Mouse (Mus musculus): ENCODE results near the gene Timm50.

Timm50 gene

DNA sequence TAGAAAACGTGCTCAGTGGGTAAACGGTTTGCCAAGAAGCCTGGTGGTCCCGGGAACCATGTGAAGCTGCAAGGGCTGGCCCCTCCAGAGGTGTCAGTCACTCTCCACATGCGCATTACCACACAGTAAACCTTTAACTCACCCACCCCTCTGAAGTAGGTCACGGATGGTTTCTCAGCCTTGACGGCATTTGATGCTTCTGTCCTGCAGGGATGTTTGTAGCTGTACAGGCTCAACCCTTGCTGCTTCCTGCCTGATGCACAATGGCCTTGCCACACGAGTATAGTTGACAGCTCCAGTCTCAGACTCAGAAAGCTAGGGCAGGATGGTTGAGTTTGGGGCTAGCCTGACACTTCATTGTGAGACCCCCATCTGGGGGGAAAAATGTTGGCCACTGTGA lies 31.2 kb downstream of the Timm50 start:
- in situ Hi-C loops (cut with MboI; ENCODE audit: low pct_unique_long_range_greater_than_20kb in 1 of 2, low sequenced_read_pairs in 2 of 2, unreplicated experiment in 1 of 2): no loop called here

DNA sequence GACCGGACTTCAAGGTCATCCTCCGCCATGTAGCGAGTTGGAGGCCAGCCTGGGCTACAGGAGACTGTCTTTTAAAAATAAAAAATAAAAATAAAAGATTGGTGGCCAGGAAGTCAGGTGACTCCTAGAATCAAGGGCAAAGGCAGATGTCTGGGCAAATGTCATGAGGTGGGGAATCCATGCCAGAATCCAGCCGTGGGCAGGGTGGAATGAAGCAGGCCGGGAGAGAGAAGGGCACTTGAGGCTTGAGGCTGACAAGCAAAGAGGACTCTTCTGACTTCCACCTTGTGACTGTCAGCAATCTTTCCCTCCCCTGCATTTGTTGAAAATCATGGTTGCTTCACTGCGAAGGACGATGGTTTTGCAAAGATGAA lies 33.6 kb downstream of the Timm50 start:
- in situ Hi-C loops (cut with MboI; ENCODE audit: low pct_unique_long_range_greater_than_20kb in 1 of 2, low sequenced_read_pairs in 2 of 2, unreplicated experiment in 1 of 2): no loop called here

DNA sequence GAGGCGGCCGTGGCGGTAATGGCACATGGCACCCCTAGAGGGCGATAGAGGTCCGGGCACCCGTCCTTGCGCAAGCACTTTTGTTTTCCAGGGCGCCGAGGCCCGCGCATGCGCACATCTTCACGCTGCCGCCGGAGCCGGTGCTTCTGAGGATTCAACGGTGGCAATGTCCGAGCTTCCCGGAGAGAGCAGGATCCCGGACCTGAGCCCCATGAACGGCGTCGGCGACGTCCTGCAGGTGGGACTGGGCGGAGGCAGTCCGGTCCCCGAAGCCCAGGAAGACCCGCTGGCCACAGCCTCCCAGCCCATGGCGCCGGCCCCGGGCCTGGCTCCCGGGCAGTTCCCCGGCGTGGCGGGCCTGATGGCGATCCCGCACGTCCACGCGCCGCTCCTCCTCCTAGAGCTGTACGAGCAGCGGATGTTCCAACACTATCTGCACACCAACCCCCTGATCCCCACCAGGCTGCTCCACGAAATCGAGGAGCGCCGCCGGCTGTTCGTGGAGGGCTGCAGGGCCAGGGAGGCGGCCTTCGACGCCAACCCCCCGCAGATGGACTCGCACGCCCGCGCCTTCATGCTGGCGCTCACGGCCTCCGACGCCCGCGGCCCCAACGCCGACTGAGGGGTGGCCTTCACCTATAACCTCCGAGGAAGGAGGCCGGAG lies 34.1 kb downstream of the Timm50 start, which contains the start of gene Eid2b:
Eid2b (plus strand) TSS at position 125 of the 664 bp plus-strand sequence.
- in situ Hi-C loops (cut with MboI; ENCODE audit: low pct_unique_long_range_greater_than_20kb in 1 of 2, low sequenced_read_pairs in 2 of 2, unreplicated experiment in 1 of 2): no loop called here

DNA sequence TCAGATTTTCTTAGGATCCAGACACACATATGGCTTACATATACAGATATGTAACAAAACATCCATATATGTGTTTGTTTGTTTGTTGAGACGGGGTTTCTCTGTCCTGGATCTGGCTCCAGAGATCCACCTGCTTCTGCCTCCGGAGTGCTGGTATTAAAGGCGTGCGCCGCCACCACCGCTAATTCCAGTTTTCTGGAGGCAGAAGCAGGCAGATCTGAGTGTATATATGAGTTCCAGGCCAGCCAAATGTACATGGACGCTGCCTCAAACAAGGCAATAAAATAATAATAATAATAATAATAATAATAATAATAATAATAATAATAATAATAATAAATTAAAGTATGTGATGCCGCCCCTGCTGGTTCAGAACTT lies 34.6 kb downstream of the Timm50 start:
- in situ Hi-C loops (cut with MboI; ENCODE audit: low pct_unique_long_range_greater_than_20kb in 1 of 2, low sequenced_read_pairs in 2 of 2, unreplicated experiment in 1 of 2): no loop called here

DNA sequence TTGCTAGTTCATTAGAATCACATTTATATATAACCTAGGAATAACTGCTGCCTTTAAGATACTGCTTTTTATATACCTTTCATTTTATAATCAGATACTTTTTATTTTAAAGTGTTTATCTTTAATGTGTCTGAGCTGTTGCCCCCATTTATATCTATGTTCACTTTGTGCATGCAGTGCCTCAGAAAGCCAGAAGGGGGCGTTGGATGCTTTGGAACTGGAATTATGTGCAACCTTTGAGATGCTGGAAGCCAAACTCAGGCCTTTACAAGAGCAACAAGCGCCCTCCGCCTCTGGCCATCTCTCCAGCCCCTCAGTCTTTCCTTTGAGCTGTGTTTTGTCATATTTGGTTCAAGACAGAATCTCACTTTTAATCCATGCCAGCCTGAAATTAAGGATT lies 40.1 kb downstream of the Timm50 start:
- in situ Hi-C loops (cut with MboI; ENCODE audit: low pct_unique_long_range_greater_than_20kb in 1 of 2, low sequenced_read_pairs in 2 of 2, unreplicated experiment in 1 of 2): loop anchor here in 1 of 2 experiments (25.0 kb wide), 1 partner anchor 209 kb away; the partner anchor contains the start of genes Fcgbp and Psmc4

DNA sequence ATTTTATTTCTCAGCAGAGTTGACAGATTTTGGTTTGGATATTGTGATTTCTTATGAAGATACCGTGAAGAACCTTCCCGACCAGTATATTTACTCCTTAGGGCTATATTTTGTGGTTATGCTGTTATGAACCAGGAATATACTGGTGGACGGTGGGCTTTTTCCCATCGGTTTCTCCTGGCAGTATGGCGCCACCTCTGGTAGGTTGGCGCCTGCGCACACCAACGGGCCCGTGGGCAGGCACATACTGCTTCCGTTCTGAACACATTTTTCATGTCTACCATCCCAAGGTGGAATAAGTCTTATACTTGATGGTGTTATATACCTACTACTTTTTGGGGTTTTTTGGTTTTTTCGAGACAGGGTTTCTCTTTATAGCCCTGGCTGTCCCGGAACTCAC lies 42.5 kb downstream of the Timm50 start:
- in situ Hi-C loops (cut with MboI; ENCODE audit: low pct_unique_long_range_greater_than_20kb in 1 of 2, low sequenced_read_pairs in 2 of 2, unreplicated experiment in 1 of 2): loop anchor here in 1 of 2 experiments (25.0 kb wide), 1 partner anchor 207 kb away; the partner anchor contains the start of genes Fcgbp and Psmc4

DNA sequence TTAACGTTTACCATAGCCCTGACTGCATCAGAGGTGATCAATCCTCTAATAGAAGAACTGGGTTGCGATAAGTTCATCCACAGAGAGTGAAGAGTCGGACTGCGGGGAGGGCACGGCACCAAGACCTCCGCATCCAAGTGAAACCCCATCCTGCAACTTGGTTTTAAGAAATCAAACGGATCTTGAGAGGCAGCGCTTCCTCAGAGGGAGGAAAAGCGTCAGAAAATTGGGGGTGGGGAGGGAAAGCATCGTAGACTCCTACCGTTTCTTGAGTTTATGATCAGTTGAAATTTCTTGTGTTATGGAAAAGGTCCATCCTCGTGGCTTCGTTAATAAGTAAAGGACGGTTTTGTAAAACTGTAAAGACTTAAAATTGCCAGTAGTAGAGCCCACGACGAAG lies 43.3 kb downstream of the Timm50 start:
- in situ Hi-C loops (cut with MboI; ENCODE audit: low pct_unique_long_range_greater_than_20kb in 1 of 2, low sequenced_read_pairs in 2 of 2, unreplicated experiment in 1 of 2): loop anchor here in 1 of 2 experiments (25.0 kb wide), 1 partner anchor 206 kb away; the partner anchor contains the start of genes Fcgbp and Psmc4

DNA sequence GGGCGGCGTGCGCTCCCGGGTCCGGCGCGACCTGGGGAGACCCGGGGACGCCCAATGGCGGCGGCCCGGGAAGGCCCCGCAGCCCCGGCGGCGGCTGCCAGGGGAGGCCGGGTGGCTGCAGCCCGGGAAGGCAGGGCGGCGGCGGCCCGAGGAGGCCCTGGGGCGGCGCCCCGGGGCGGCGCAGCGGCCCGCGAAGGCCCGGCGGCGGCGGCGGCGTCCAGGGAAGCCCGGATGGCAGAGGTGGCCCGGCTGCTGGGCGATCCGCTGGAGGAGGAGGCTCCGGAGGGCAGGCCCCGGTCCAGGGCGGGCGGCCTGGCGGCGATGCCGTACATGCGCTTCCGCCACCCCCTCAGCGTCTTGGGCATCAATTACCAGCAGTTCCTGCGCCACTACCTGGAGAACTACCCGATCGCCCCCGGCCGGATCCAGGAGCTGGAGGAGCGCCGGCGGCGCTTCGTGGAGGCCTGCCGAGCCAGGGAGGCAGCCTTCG lies 43.8 kb downstream of the Timm50 start:
- in situ Hi-C loops (cut with MboI; ENCODE audit: low pct_unique_long_range_greater_than_20kb in 1 of 2, low sequenced_read_pairs in 2 of 2, unreplicated experiment in 1 of 2): loop anchor here in 1 of 2 experiments (25.0 kb wide), 1 partner anchor 206 kb away; the partner anchor contains the start of genes Fcgbp and Psmc4

DNA sequence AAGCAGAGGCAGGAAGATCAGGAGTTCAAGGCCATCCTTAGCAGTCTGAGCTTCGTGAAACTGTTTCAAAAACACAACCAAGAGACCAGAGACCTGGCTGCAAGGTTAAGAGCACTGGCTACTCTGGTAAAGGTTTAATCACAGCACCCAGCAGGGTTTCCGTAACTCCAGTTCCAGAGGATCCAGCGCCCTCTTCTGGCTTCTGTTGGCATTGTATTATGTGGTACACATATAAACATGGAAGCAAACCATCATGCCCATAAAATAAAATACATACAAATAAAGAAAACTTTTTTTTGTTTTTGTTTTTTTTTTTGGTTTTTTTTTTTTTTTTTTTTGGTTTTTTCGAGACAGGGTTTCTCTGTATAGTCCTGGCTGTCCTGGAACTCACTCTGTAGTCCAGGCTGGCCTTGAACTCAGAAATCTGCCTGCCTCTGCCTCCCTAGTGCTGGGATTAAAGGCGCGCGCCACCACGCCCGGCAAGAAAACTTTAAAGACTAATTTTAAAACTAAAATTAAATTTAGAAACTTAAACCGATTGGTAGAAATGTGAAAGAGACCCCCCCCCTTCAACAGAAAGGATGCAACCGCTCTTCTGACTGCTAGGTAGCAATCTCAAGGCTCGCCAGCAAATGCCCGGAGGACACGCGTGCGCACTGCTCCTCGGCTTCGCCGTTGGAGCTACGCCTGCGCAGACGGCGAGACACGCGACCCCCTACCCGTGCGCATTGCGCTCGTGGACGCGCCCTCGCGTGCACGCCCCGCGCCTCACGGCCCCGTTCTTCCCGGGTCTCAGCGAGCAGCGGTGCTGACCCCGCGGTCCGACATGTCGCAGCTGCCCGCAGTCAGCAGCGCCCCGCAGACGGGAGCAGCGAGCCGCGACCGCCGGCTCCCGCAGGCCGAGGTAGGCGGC lies 44.5 kb downstream of the Timm50 start, which contains the start of gene Eid2:
Eid2 (plus strand) TSS at position 753 of the 913 bp plus-strand sequence.
- in situ Hi-C loops (cut with MboI; ENCODE audit: low pct_unique_long_range_greater_than_20kb in 1 of 2, low sequenced_read_pairs in 2 of 2, unreplicated experiment in 1 of 2): loop anchor here in 1 of 2 experiments (25.0 kb wide), 1 partner anchor 205 kb away; the partner anchor contains the start of genes Fcgbp and Psmc4

DNA sequence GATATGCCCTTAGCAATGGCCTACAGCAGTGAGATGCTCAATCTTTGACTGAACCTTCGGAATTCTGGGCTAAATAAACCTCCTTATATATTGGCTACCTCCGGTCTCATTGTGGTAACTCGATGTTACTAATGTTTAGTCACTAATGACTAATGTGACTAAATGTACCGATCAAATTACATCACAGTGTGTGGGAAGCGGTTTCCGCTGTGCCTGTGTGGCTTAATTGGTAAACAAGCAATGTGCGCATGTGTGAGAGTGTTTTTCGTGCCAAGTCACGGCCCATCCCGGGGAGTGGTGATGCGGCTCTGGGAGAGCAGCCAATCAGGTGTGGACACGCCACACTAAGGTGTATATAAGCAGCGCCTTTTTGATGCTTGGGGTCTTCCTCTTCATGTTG lies 46.5 kb downstream of the Timm50 start:
- in situ Hi-C loops (cut with MboI; ENCODE audit: low pct_unique_long_range_greater_than_20kb in 1 of 2, low sequenced_read_pairs in 2 of 2, unreplicated experiment in 1 of 2): loop anchor here in 1 of 2 experiments (25.0 kb wide), 1 partner anchor 203 kb away; the partner anchor contains the start of genes Fcgbp and Psmc4

DNA sequence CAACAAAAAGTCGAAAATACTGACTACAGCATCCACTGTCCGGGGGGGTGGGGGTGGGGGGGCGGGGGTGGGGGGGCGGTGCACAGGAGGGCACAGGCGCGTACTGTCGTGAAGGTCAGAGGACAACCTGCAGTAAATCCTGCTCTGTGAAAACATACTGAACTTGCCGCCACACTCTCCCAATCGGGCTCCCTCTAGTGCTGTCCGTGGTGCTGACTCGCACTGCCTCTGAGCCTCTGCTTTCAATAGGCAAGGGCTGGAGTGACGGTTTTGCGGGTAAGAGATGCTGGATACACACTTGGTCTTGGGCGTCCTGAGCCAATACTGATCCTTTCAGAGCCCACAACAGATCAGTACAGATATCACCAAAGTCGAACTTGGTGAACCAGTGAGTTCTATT lies 48.1 kb downstream of the Timm50 start:
- in situ Hi-C loops (cut with MboI; ENCODE audit: low pct_unique_long_range_greater_than_20kb in 1 of 2, low sequenced_read_pairs in 2 of 2, unreplicated experiment in 1 of 2): loop anchor here in 1 of 2 experiments (25.0 kb wide), 1 partner anchor 201 kb away; the partner anchor contains the start of genes Fcgbp and Psmc4

DNA sequence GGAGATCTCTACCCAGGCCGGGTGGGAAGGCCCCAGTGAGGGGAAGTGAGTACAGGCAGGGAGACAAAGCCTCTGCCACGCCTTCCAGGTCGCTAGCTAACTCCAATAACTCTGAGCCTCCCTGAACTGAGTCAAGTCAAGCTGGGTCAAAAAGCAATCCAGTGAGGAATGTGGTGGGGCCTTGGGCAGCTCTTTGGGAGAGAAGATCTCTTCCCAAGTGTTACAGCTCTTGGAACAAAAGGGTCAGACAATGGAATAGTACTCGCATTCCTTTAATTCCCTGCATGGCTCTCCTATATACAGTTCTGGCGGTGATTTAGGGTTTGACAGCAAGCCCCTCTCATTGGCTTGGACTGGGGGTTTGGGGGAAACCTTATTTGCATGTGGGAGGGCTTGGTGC lies 49.0 kb downstream of the Timm50 start:
- in situ Hi-C loops (cut with MboI; ENCODE audit: low pct_unique_long_range_greater_than_20kb in 1 of 2, low sequenced_read_pairs in 2 of 2, unreplicated experiment in 1 of 2): loop anchor here in 1 of 2 experiments (25.0 kb wide), 1 partner anchor 201 kb away; the partner anchor contains the start of genes Fcgbp and Psmc4

All from mouse embryonic stem cell (cell line).